Mouse (Mus musculus): ENCODE data around the gene Phf11c. TPM values are rescaled to one million over a fixed set of nuclear protein-coding genes. Genes with fewer than 3 reads are reported as not detected.
"Not testable (repeated sequence)": the region's sequence is repeated elsewhere in the genome, so short reads cannot be mapped to it uniquely, and the experiment has no call there.

Phf11c gene
- polyA plus RNA-seq, 1 experiment from 2014 or later, result 0.49 TPM

- H3K27ac ChIP-seq (replicated peaks; ENCODE audit: low read depth, low read length), result no peak overlapping the region
- no peak overlapping the region for H3K4me3 ChIP-seq (replicated peaks; ENCODE audit: low read depth, low read length)
- H3K9me3 ChIP-seq (ENCODE audit: control insufficient read depth, low read length), result no peaks in the 10 kb centered on the region
- no peaks in the 10 kb centered on the region for H3K27me3 ChIP-seq (ENCODE audit: control insufficient read depth, insufficient read depth, low read length)
- no peak overlapping the region for H3K9ac ChIP-seq (replicated peaks; ENCODE audit: low read length)
- DNase-seq (no peak), ATAC-seq (ENCODE audit: low FRiP score, low TSS enrichment) (no peak)
- H3K4me2 ChIP-seq (ENCODE audit: low read length), result no peak overlapping the region
- no peaks in the 10 kb centered on the region; the same call in 1 of the 2 replicates for H3K36me3 ChIP-seq (ENCODE audit: control insufficient read depth, insufficient read depth, low read length)
- 89% methylated on average over 11 of the region's 11 CpGs for WGBS
- no peaks in the 10 kb centered on the region for H3K4me1 ChIP-seq (ENCODE audit: control insufficient read depth, insufficient read depth, low read length)
Observed at GRCm38 (mm10) chr14:59422912-59423663, 27.9 kb upstream of the Phf11c start.

GRCm38 (mm10) chr14:59418171-59418570 lies 23.0 kb upstream of the Phf11c start:
- H3K4me2 ChIP-seq (ENCODE audit: low read length), result no peak overlapping the region
- no peaks in the 10 kb centered on the region for H3K27me3 ChIP-seq (ENCODE audit: control insufficient read depth, insufficient read depth, low read length)
- no peak overlapping the region for H3K27ac ChIP-seq (replicated peaks; ENCODE audit: low read depth, low read length)
- H3K9ac ChIP-seq (replicated peaks; ENCODE audit: low read length), result no peak overlapping the region
- DNase-seq, result no peak
- H3K36me3 ChIP-seq (ENCODE audit: control insufficient read depth, insufficient read depth, low read length), result no peaks in the 10 kb centered on the region; the same call in 1 of the 2 replicates
- H3K9me3 ChIP-seq (ENCODE audit: control insufficient read depth, low read length), result no peaks in the 10 kb centered on the region
- ATAC-seq (ENCODE audit: low FRiP score, low TSS enrichment), result no peak
- no peaks in the 10 kb centered on the region for H3K4me1 ChIP-seq (ENCODE audit: control insufficient read depth, insufficient read depth, low read length)
- no peak overlapping the region for H3K4me3 ChIP-seq (replicated peaks; ENCODE audit: low read depth, low read length)
- WGBS, result 88% methylated on average over 4 of the region's 4 CpGs

GRCm38 (mm10) chr14:59414979-59415378 lies 19.8 kb upstream of the Phf11c start:
- not testable (repeated sequence) for H3K36me3 ChIP-seq (ENCODE audit: control insufficient read depth, insufficient read depth, low read length); H3K9me3 ChIP-seq (ENCODE audit: control insufficient read depth, low read length); ATAC-seq (ENCODE audit: low FRiP score, low TSS enrichment); DNase-seq; H3K9ac ChIP-seq (replicated peaks; ENCODE audit: low read length); H3K27ac ChIP-seq (replicated peaks; ENCODE audit: low read depth, low read length); H3K27me3 ChIP-seq (ENCODE audit: control insufficient read depth, insufficient read depth, low read length); H3K4me1 ChIP-seq (ENCODE audit: control insufficient read depth, insufficient read depth, low read length); H3K4me2 ChIP-seq (ENCODE audit: low read length); H3K4me3 ChIP-seq (replicated peaks; ENCODE audit: low read depth, low read length)
- 99% methylated on average over 2 of the region's 2 CpGs for WGBS

- H3K4me2 ChIP-seq (ENCODE audit: low read length), result no peak overlapping the region
- no peaks in the 10 kb centered on the region for H3K36me3 ChIP-seq (ENCODE audit: control insufficient read depth, insufficient read depth, low read length)
- no peak overlapping the region for H3K9ac ChIP-seq (replicated peaks; ENCODE audit: low read length)
- WGBS, result 86% methylated on average over 2 of the region's 2 CpGs
- H3K9me3 ChIP-seq (ENCODE audit: control insufficient read depth, low read length), result no peaks in the 10 kb centered on the region
- no peaks in the 10 kb centered on the region for H3K4me1 ChIP-seq (ENCODE audit: control insufficient read depth, insufficient read depth, low read length)
- no peak overlapping the region for H3K27ac ChIP-seq (replicated peaks; ENCODE audit: low read depth, low read length)
- no peak overlapping the region for H3K4me3 ChIP-seq (replicated peaks; ENCODE audit: low read depth, low read length)
- no peaks in the 10 kb centered on the region for H3K27me3 ChIP-seq (ENCODE audit: control insufficient read depth, insufficient read depth, low read length)
- ATAC-seq (ENCODE audit: low FRiP score, low TSS enrichment), result no peak
- DNase-seq, result no peak
Observed at GRCm38 (mm10) chr14:59396999-59397398, 1.8 kb upstream of the Phf11c start.

GRCm38 (mm10) chr14:59390181-59390580 lies 5.0 kb downstream of the Phf11c start:
- not testable (repeated sequence) for H3K4me3 ChIP-seq (replicated peaks; ENCODE audit: low read depth, low read length); H3K27me3 ChIP-seq (ENCODE audit: control insufficient read depth, insufficient read depth, low read length); H3K4me1 ChIP-seq (ENCODE audit: control insufficient read depth, insufficient read depth, low read length); H3K4me2 ChIP-seq (ENCODE audit: low read length); H3K9me3 ChIP-seq (ENCODE audit: control insufficient read depth, low read length); ATAC-seq (ENCODE audit: low FRiP score, low TSS enrichment); H3K27ac ChIP-seq (replicated peaks; ENCODE audit: low read depth, low read length); H3K9ac ChIP-seq (replicated peaks; ENCODE audit: low read length); H3K36me3 ChIP-seq (ENCODE audit: control insufficient read depth, insufficient read depth, low read length)
- 79% methylated on average over 4 of the region's 4 CpGs for WGBS
- peak; percentile 4 for DNase-seq

- Histone ChIP-seq H3K27ac (replicated peaks; ENCODE audit: low read depth, low read length) (no peak overlapping the region), H3K9me3 (ENCODE audit: control insufficient read depth, low read length) (no peaks in the 10 kb centered on the region), H3K4me3 (replicated peaks; ENCODE audit: low read depth, low read length) (no peak overlapping the region), H3K9ac (replicated peaks; ENCODE audit: low read length) (no peak overlapping the region), H3K36me3 (ENCODE audit: control insufficient read depth, insufficient read depth, low read length) (no peaks in the 10 kb centered on the region), H3K27me3 (ENCODE audit: control insufficient read depth, insufficient read depth, low read length) (no peaks in the 10 kb centered on the region), H3K4me2 (ENCODE audit: low read length) (no peak overlapping the region), H3K4me1 (ENCODE audit: control insufficient read depth, insufficient read depth, low read length) (no peaks in the 10 kb centered on the region)
- no peak for DNase-seq
- no peak for ATAC-seq (ENCODE audit: low FRiP score, low TSS enrichment)
- WGBS, result 52% methylated on average over 1 of the region's 1 CpGs
Observed at GRCm38 (mm10) chr14:59389532-59389931, 5.6 kb downstream of the Phf11c start.

GRCm38 (mm10) chr14:59370348-59371068 lies 24.7 kb downstream of the Phf11c start:
- 93% methylated on average over 25 of the region's 25 CpGs for WGBS
- Histone ChIP-seq H3K4me3 (replicated peaks; ENCODE audit: low read depth, low read length) (no peak overlapping the region), H3K36me3 (ENCODE audit: control insufficient read depth, insufficient read depth, low read length) (no peaks in the 10 kb centered on the region), H3K9me3 (ENCODE audit: control insufficient read depth, low read length) (no peaks in the 10 kb centered on the region), H3K9ac (replicated peaks; ENCODE audit: low read length) (no peak overlapping the region), H3K27me3 (ENCODE audit: control insufficient read depth, insufficient read depth, low read length) (no peaks in the 10 kb centered on the region), H3K4me2 (ENCODE audit: low read length) (no peak overlapping the region), H3K27ac (replicated peaks; ENCODE audit: low read depth, low read length) (no peak overlapping the region), H3K4me1 (ENCODE audit: control insufficient read depth, insufficient read depth, low read length) (no peaks in the 10 kb centered on the region)
- ATAC-seq (ENCODE audit: low FRiP score, low TSS enrichment) (no peak), DNase-seq (no peak)

- ATAC-seq (ENCODE audit: low FRiP score, low TSS enrichment), result no peak
- no peak overlapping the region for H3K27ac ChIP-seq (replicated peaks; ENCODE audit: low read depth, low read length)
- WGBS, result 89% methylated on average over 8 of the region's 8 CpGs
Observed at GRCm38 (mm10) chr14:59366386-59367105, 28.6 kb downstream of the Phf11c start.

More at GRCm38 (mm10) chr14:59366386-59367105, 28.6 kb downstream of the Phf11c start:
- no peak overlapping the region for H3K9ac ChIP-seq (replicated peaks; ENCODE audit: low read length)
- H3K4me1 ChIP-seq (ENCODE audit: control insufficient read depth, insufficient read depth, low read length), result no peaks in the 10 kb centered on the region
- no peak overlapping the region for H3K4me2 ChIP-seq (ENCODE audit: low read length)
- no peaks in the 10 kb centered on the region for H3K36me3 ChIP-seq (ENCODE audit: control insufficient read depth, insufficient read depth, low read length)
- H3K9me3 ChIP-seq (ENCODE audit: control insufficient read depth, low read length), result no peaks in the 10 kb centered on the region
- no peak overlapping the region for H3K4me3 ChIP-seq (replicated peaks; ENCODE audit: low read depth, low read length)
- H3K27me3 ChIP-seq (ENCODE audit: control insufficient read depth, insufficient read depth, low read length), result no peaks in the 10 kb centered on the region; the same call in 1 of the 2 replicates
- DNase-seq, result no peak
